Mouse (Mus musculus): ENCODE data around the gene Kcnc1.

GRCm38 (mm10) chr7:46352748-46353147, 43.5 kb upstream of the Kcnc1 start:
- no peak for TF ChIP-seq CTCF (IDR thresholded peaks at IDR 0.05; ENCODE audit: borderline replicate concordance, extremely low read depth, insufficient read depth, insufficient read length)
- no peak for TF ChIP-seq POLR2A (IDR thresholded peaks at IDR 0.05; ENCODE audit: borderline replicate concordance, extremely low read depth, insufficient read depth, insufficient read length, poor library complexity, severe bottlenecking)

All from brain, embryonic 14.5 days (tissue).